Mouse (Mus musculus): ENCODE measurements around the gene Polm. TPM values are rescaled to one million over a fixed set of nuclear protein-coding genes. Genes with fewer than 3 reads are reported as not detected.
"Not testable (repeated sequence)": the region's sequence is repeated elsewhere in the genome, so short reads cannot be mapped to it uniquely, and the experiment has no call there.

The Polm gene
- total RNA-seq, 2 experiments from 2014 or later = 8.4 to 8.9 TPM

DNA sequence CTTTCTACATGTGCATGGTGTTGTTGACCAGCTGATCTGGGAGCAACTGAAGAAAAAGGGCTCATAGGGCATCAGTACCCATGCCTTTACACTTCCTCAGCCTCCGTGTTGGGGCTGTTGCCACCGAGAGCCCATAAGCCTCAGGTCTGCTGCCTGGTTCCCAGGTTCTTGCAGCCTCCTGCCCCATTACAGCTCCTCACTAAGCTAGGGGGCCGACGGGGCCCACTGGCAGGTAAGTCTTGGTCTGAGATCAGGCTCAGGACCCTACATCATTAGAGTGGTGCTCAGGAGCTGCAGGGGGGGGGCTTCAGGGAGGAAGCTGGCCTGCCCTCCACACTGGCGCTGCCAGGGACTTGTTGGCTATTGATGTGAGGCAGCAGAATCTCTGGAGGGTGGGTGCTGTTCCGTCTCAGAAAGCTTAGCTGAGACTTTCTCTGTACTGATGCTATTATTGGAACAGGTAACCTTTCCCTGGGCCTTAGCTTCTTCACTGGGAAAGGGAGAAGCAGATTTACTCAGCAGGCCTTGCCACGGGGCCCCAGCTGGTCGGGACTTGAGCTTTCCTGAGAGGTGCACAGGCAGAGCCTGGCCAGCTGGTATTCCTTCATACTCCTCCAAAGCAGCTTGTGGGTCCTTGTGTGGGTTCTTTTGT is 18.8 kb upstream of the Polm start:
- DNase-seq (ENCODE audit: low spot score in 2 of 2) = no peak

DNA sequence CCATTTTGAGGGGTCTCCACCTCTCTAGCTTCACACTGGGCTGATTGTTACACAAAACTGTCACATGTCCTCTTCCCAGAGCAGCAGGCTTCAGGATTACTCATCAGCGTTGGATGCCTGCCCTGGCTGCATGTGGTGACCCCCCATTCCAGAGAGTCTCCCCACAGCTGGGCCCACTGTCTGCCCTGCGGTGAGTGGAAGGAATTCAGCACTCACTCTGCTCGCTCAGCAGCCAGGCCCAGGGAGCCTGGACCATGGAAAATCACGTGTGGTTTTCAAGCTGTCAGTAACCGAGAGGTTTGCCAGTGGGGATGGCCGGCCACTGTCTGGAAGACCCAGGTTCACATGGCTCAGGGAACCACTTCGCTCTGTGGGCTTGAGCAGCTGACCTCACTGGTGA is 18.1 kb upstream of the Polm start:
- peak in 1 of 2 experiments; percentile 80 for DNase-seq (ENCODE audit: low spot score in 2 of 2)

DNA sequence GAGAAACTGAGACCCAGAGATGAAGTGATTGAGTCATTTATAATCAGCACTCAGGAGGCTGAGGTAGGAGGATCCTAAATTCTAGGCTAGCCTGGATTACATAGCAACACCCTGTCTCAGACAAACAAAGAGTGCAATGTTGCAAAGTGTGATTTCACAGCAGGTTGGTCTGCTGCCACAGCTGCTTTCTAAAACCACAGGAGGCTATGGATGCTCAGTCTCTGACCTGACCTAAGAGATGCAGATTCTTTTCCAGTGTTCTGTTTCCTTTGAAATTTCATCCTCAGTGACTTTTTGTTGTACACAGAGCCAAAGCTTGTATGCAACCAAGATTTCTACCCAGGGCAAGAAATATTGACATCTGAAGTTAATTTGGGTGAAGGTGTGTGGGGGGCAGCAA is 17.7 kb upstream of the Polm start:
- no peak for DNase-seq (ENCODE audit: low spot score in 2 of 2)

DNA sequence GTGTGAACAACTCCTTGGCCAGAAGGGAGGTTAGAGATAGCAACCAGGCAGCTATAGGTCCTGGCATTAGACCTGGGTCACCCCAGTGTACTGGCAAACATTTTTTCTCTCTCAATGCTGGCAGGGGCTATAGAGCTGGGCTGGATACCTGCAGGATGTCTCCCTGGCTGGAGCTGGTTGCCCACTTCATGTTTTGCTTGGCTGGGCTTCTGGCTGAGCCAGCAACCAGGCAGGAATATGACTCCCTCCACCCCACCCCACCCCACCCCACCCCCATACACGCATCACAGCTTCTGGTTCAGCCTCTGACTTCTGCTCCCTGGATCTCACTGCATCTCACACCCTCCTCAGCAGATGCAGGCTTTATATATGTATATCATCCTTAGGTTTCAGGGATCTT is 14.5 kb upstream of the Polm start:
- no peak for DNase-seq (ENCODE audit: low spot score in 2 of 2)

- no peak for DNase-seq (ENCODE audit: low spot score in 2 of 2)
Measured at GRCm38 (mm10) chr11:5851021-5851736, 13.4 kb upstream of the Polm start.

DNA sequence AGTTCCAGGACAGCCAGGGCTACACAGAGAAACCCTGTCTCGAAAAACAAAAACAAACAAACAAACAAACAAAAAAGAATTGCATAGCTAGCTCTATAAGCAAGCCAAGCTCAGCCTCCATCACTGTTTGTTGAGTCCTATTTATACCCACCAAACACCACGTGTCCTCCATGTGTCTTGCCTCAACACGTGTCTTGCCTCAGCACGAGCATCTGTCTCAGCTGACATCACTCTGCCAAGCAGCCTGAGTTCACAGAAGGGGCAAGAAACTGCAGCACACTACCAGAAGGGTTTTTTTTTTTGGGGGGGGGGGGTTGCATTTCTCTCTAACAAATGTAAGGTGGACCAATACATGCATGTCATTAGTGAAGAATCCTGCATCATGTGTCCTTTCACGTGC is 12.6 kb upstream of the Polm start:
- no peak for DNase-seq (ENCODE audit: low spot score in 2 of 2)

- DNase-seq (ENCODE audit: low spot score in 2 of 2) = no peak
Measured at GRCm38 (mm10) chr11:5849316-5849715, 11.5 kb upstream of the Polm start.

DNA sequence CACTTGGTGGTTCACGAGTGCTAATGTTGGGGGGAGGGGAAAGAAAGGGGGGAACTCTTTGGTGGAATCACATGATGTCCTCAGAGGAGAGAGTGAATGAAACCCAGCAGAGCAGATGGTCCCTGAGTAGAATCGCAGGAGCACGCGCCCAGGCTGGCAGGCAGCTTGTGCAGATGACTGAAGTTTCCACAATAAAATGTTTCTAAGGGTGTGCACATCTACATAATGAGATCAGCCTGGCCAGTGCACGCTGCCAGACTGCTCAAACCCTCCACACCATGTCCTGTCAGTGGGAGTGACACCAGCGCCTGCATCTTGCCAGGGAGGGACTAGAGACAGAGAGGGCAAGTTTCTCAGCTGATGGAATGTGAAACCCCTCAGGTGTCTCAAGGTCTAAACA is 10.9 kb upstream of the Polm start:
- peak in 1 of 2 experiments; percentile 57 for DNase-seq (ENCODE audit: low spot score in 2 of 2)

DNA sequence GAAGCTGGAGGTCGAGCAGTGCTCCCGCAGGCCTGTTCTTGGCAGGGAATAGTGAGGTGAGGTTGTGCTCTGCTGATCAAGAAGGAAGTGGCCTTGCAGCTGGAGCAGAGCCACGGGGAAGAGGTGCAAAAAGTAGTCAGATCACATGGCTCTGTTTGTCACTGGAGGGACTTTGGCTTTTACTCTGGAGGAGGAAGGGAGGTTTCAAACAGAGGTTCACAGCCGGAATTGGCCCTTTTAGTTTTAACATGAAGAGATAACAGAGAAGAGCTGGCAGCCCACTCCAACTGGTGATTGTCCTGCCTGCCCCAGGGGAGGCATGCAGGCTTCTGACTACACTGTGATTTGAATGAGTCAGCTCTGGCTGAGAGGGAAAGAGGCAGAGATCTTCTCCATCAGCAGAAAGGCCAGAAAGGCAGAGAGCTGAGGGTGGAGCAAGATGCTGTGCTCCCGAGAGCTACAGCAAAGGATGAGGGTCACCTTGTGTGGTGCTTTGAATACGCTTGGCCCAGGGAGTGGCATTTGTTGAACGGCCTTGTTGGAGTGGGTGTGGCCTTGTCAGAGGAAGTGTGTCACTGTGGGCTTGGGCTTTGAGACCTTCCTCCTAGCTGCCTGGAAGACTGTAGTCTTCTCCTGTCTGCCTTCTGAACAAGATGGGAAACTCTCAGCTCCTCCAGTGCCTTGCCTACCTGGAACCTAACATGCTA is 9.0 kb upstream of the Polm start:
- no peak for DNase-seq (ENCODE audit: low spot score in 2 of 2)

- no peak for DNase-seq (ENCODE audit: low spot score in 2 of 2)
Measured at GRCm38 (mm10) chr11:5843131-5843530, 5.3 kb upstream of the Polm start.

- no peak for DNase-seq (ENCODE audit: low spot score in 2 of 2)
Measured at GRCm38 (mm10) chr11:5841751-5842150, 3.9 kb upstream of the Polm start.

GRCm38 (mm10) chr11:5840346-5840745 is 2.5 kb upstream of the Polm start:
- no peak for DNase-seq (ENCODE audit: low spot score in 2 of 2)

- DNase-seq (ENCODE audit: low spot score in 2 of 2) = no peak
Measured at GRCm38 (mm10) chr11:5836126-5836525, 1.7 kb downstream of the Polm start.

DNA sequence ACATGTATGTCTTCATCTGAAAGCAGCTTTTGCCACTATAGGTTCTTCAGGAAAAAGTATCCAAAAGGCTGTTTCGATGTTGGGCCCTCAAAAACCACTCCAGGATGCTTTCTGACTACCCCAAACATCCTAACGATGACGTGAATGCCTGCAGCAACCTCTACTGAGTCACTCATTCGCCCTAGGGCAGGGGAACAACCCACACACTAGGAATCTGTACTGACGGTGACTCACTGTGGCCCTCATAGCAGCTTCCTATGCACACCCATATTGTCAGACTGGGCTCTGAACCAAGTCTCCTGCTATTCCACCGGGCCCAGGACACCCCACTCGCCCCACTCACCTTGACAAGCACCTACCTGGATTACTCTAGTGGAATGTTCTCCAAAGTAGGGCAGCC is 2.8 kb downstream of the Polm start:
- no peak for DNase-seq (ENCODE audit: low spot score in 2 of 2)

DNA sequence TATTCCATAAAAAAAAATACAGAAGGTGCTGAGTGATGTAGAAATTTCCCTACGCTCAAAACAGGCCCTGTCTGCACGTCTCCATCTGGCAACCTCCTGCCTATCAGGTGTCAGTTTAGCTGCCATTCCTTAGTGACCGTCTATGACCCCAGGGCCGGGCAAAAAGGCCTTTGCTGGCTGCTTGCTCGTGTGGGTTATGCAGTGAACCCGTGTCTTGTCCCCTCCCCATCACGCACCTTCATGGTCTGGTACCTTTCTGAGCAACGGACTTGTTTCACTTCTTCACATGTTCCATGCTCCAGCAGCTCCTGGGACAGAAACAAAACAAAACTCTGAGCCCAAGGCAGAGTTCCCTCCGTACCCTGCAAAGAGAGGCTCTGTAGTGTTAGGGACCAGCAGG is 3.3 kb downstream of the Polm start:
- DNase-seq (ENCODE audit: low spot score in 2 of 2) = no peak

DNA sequence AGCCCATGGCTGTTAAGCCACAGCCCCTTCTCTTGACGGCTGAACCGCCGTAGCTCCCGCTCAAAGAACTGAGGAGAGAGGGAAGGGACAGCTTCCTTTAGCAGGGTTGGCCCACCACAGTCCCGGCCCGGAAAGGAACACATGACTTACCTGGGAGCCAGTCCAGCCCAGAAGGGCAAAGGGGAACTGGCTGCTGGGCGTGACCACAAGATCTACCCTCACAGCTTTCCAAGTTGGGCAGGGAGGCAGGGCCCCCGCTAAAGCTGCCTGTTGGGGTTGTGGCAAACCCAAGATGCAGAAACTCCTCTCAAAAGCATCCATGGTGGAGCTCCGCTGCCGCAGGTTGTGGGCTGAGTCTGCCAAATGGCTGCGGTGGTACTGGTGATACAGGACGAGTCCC is 8.5 kb downstream of the Polm start:
- DNase-seq (ENCODE audit: low spot score in 2 of 2) = no peak

GRCm38 (mm10) chr11:5828509-5829191 is 9.2 kb downstream of the Polm start:
- DNase-seq (ENCODE audit: low spot score in 2 of 2) = no peak

GRCm38 (mm10) chr11:5827931-5828330 is 9.9 kb downstream of the Polm start:
- DNase-seq (ENCODE audit: low spot score in 2 of 2) = no peak

DNA sequence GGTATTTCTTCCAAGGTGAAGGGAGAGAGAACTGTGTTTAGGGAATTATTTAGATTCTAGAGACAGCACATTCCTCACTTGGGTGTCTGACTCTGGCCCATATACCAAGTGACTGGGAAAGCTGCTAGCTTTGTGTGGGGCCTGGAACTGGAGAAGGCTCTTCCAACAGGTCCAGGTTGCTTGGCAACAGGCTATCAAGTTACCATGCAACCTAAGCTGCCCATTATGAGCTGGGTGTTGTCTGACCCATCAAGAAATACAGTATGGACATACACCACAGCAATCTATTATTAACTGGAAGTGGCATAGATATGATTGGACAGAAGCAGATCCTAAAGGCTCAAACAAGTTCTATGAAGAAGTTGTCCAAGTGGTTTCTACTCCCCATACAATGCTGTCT is 12.4 kb downstream of the Polm start:
- DNase-seq (ENCODE audit: low spot score in 2 of 2) = no peak

GRCm38 (mm10) chr11:5819223-5819622 is 18.6 kb downstream of the Polm start:
- no peak for DNase-seq (ENCODE audit: low spot score in 2 of 2)

GRCm38 (mm10) chr11:5813381-5813780 is 24.4 kb downstream of the Polm start:
- DNase-seq (ENCODE audit: low spot score in 2 of 2) = no peak

DNA sequence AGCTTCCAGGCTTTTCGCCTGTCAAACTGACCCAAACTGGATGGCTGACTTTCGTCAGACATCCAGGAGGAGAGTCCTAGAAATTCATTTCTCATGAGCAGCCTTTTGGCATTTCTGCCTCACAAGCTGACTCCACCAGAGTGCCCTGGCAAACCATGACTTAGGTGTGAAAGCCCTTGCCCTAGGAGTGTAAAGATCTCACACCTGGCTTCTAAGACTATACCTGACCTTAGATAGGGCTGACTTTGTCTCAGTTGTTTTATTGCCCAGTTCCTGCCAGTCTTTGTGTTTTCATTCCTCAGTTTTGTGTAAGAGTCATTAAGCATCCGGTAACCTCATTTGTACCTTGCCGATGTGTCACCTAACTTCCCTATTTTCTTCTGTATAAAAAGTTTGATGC is 28.3 kb downstream of the Polm start:
- DNase-seq (ENCODE audit: low spot score in 2 of 2) = not testable (repeated sequence)

All from gastrocnemius, postnatal 4 days (tissue).